In genomic region chr1:60860357-60860946, GRCm38 (mm10) we compare ENCODE assay signal across 8 mouse cellular contexts. TPM values are rescaled to one million over a fixed set of nuclear protein-coding genes. Genes with fewer than 3 reads are reported as not detected.
DNase-seq lines count a peak whose midpoint lies in the region; ATAC-seq lines count a peak whose summit lies in the region.

No protein-coding gene starts in this region.

- intact Hi-C loops in gastrocnemius, postnatal 14 days (cut with DNase I; ENCODE audit: low total_unique reads), result no loop called here

- H3K27ac ChIP-seq in forebrain, embryonic 13.5 days, result peak overlapping the region; percentile 65; the same call in 1 of the 2 replicates

- no peaks in the 10 kb centered on the region for H3K9me3 ChIP-seq in forebrain, embryonic 13.5 days (replicated peaks)

- H3K27me3 ChIP-seq in forebrain, embryonic 13.5 days, result no peaks in the 10 kb centered on the region

- H3K36me3 ChIP-seq in forebrain, embryonic 13.5 days (ENCODE audit: poor library complexity, severe bottlenecking), result no peaks in the 10 kb centered on the region

- H3K4me1 ChIP-seq in forebrain, embryonic 13.5 days, result peaks cover 5% of the 10 kb centered on the region; the same call in 1 of the 2 replicates

- H3K9ac ChIP-seq in forebrain, embryonic 13.5 days, result 0 out of 2 replicates have a peak overlapping the region, but pooled peaks have one; percentile 45

- peak; percentile 88 for ATAC-seq in forebrain, embryonic 13.5 days

- 19% methylated on average over 3 of the region's 3 CpGs for WGBS in forebrain, embryonic 13.5 days

- no peak overlapping the region for H3K4me3 ChIP-seq in forebrain, embryonic 13.5 days

- DNase-seq in right cerebral cortex, adult 18-20 months, result peak; percentile 48
- DNase-seq in right cerebral cortex, postnatal 4 days, result no peak
- DNase-seq in adrenal gland, postnatal 14 days, result peak; percentile 40
- peak; percentile 87 for DNase-seq in induced T-regulatory cell, adult 2 months (ENCODE audit: low read depth)
- peak; percentile 68 for DNase-seq in lung, postnatal 10 days
- DNase-seq in retina, postnatal 7 days (ENCODE audit: low read depth, low spot score), result peak; percentile 61
- no peak for DNase-seq in gastrocnemius, postnatal 14 days

- H3K4me2 ChIP-seq in forebrain, embryonic 13.5 days, result peak overlapping the region; percentile 42

RNA-seq across cellular contexts. Expression of gene Ctla4, which starts 26.3 kb away (rescaled TPM):
- total RNA-seq in adrenal gland, postnatal 14 days (2021), result 0.52 and 1.1 TPM in 2 replicates
- not detected in 2 replicates for polyA plus RNA-seq in forebrain, embryonic 13.5 days (2015; fragmentation: Nextera tagmentation; extraction: Ambion mirVana)
- not detected for total RNA-seq in gastrocnemius, postnatal 14 days (2021)

Comparison
In these comparisons a context has a peak if more than half of its experiments do, and no peak if none do; other contexts are left out.
1. DNase-seq: peak in right cerebral cortex, adult 18-20 months (single experiment), adrenal gland, postnatal 14 days (single experiment), induced T-regulatory cell, adult 2 months (single experiment), lung, postnatal 10 days (single experiment) and retina, postnatal 7 days (single experiment); none in right cerebral cortex, postnatal 4 days (single experiment) and gastrocnemius, postnatal 14 days (single experiment).